Comparison of ENCODE assay signal across 21 mouse cellular contexts in genomic region chr7:65275761-65276160, GRCm38 (mm10).
DNase-seq lines count a peak whose midpoint lies in the region; ATAC-seq lines count a peak whose summit lies in the region.
"Had no signal": no experiment of that assay in that cellular context is flagged by ENCODE, and none has a peak within 500 bp of the region (broad histone marks: within the 10 kb centered on the region; RNA-seq: fewer than 3 reads in every experiment).

No protein-coding gene starts in this region.

- H3K27ac ChIP-seq in liver, embryonic 11.5 days (ENCODE audit: low read depth, low read length) = no peak overlapping the region
- no peak overlapping the region for H3K27ac ChIP-seq in midbrain, embryonic 11.5 days (ENCODE audit: low read depth, low read length)
- no peak overlapping the region for H3K27ac ChIP-seq in midbrain, embryonic 10.5 days (replicated peaks)
- H3K27ac ChIP-seq: embryonic facial prominence, embryonic 13.5 days; embryonic facial prominence, embryonic 15.5 days; forebrain, embryonic 10.5 days; forebrain, embryonic 12.5 days had no signal

- no peaks in the 10 kb centered on the region for H3K27me3 ChIP-seq in liver, embryonic 11.5 days (replicated peaks; ENCODE audit: control insufficient read depth, insufficient read depth, low read length)
- H3K27me3 ChIP-seq in midbrain, embryonic 11.5 days (ENCODE audit: control insufficient read depth, insufficient read depth, low read length) = no peaks in the 10 kb centered on the region
- no peaks in the 10 kb centered on the region for H3K27me3 ChIP-seq in midbrain, embryonic 10.5 days (ENCODE audit: low read depth, poor library complexity, severe bottlenecking)
- H3K27me3 ChIP-seq: embryonic facial prominence, embryonic 13.5 days; embryonic facial prominence, embryonic 15.5 days; forebrain, embryonic 12.5 days had no signal

- peak; percentile 8 for DNase-seq in liver, embryonic 11.5 days (ENCODE audit: low spot score)
- no peak for DNase-seq in liver
- DNase-seq in midbrain, embryonic 11.5 days (ENCODE audit: low spot score, missing footprints) = peak; percentile 78
- DNase-seq in midbrain, embryonic 10.5 days (ENCODE audit: low spot score) = no peak
- DNase-seq: adrenal gland, adult 2 months; adrenal gland, postnatal 10 days; adrenal gland, postnatal 25 days; cerebellum, adult 11 months; cerebellum, adult 18-20 months; cerebellum, adult 8-10 months; cerebellum, adult 9-11 months; cerebellum, postnatal 14 days; cerebellum, postnatal 36 days; embryo, embryonic 11 days had no signal

- no peaks in the 10 kb centered on the region for H3K36me3 ChIP-seq in liver, embryonic 11.5 days (ENCODE audit: control insufficient read depth, insufficient read depth, low read length)
- H3K36me3 ChIP-seq in midbrain, embryonic 11.5 days (ENCODE audit: control insufficient read depth, insufficient read depth, low read length) = no peaks in the 10 kb centered on the region
- no peaks in the 10 kb centered on the region for H3K36me3 ChIP-seq in midbrain, embryonic 10.5 days
- H3K36me3 ChIP-seq: embryonic facial prominence, embryonic 13.5 days; embryonic facial prominence, embryonic 15.5 days; forebrain, embryonic 10.5 days; forebrain, embryonic 12.5 days had no signal

- 79% methylated on average over 4 of the region's 4 CpGs for WGBS in liver, embryonic 11.5 days
- 90% methylated on average over 4 of the region's 4 CpGs for WGBS in midbrain, embryonic 11.5 days
- 95% methylated on average over 4 of the region's 4 CpGs for WGBS in midbrain, embryonic 10.5 days

- H3K9me3 ChIP-seq in liver, embryonic 11.5 days (ENCODE audit: control insufficient read depth, low read length) = no peaks in the 10 kb centered on the region
- no peaks in the 10 kb centered on the region for H3K9me3 ChIP-seq in midbrain, embryonic 11.5 days (ENCODE audit: control insufficient read depth, low read length)
- H3K9me3 ChIP-seq in midbrain, embryonic 10.5 days (replicated peaks) = no peaks in the 10 kb centered on the region
- H3K9me3 ChIP-seq: embryonic facial prominence, embryonic 13.5 days; embryonic facial prominence, embryonic 15.5 days; forebrain, embryonic 10.5 days; forebrain, embryonic 12.5 days had no signal

- no peak overlapping the region for H3K4me2 ChIP-seq in liver, embryonic 11.5 days
- no peak overlapping the region for H3K4me2 ChIP-seq in midbrain, embryonic 11.5 days
- H3K4me2 ChIP-seq: embryonic facial prominence, embryonic 13.5 days; embryonic facial prominence, embryonic 15.5 days; forebrain, embryonic 12.5 days had no signal

- H3K4me3 ChIP-seq in liver, embryonic 11.5 days (ENCODE audit: low read depth, low read length) = no peak overlapping the region
- H3K4me3 ChIP-seq in midbrain, embryonic 11.5 days (ENCODE audit: low read depth, low read length) = no peak overlapping the region
- no peak overlapping the region for H3K4me3 ChIP-seq in midbrain, embryonic 10.5 days
- H3K4me3 ChIP-seq: embryonic facial prominence, embryonic 13.5 days; embryonic facial prominence, embryonic 15.5 days; erythroblast, embryonic 14.5 days; forebrain, embryonic 10.5 days; forebrain, embryonic 12.5 days had no signal

- no peak overlapping the region for H3K9ac ChIP-seq in liver, embryonic 11.5 days (ENCODE audit: low read depth, low read length)
- H3K9ac ChIP-seq in midbrain, embryonic 11.5 days (ENCODE audit: low read length) = no peak overlapping the region
- H3K9ac ChIP-seq: embryonic facial prominence, embryonic 13.5 days; embryonic facial prominence, embryonic 15.5 days; forebrain, embryonic 12.5 days had no signal

- no peaks in the 10 kb centered on the region for H3K4me1 ChIP-seq in liver, embryonic 11.5 days (replicated peaks; ENCODE audit: control insufficient read depth, insufficient read depth, low read length)
- no peaks in the 10 kb centered on the region for H3K4me1 ChIP-seq in midbrain, embryonic 11.5 days (ENCODE audit: control insufficient read depth, insufficient read depth, low read length)
- H3K4me1 ChIP-seq in midbrain, embryonic 10.5 days = peaks cover 1% of the 10 kb centered on the region
- H3K4me1 ChIP-seq: embryonic facial prominence, embryonic 13.5 days; embryonic facial prominence, embryonic 15.5 days; forebrain, embryonic 12.5 days had no signal

- no peak for ATAC-seq in liver, embryonic 11.5 days (replicated peaks; ENCODE audit: low FRiP score)
- ATAC-seq in midbrain, embryonic 11.5 days (ENCODE audit: low FRiP score) = no peak
- ATAC-seq: forebrain, embryonic 14.5 days; forebrain, embryonic 16.5 days had no signal

Comparison
In these comparisons a context has a peak if more than half of its experiments do, and no peak if none do; other contexts are left out.
1. DNase-seq: peak in liver, embryonic 11.5 days (single experiment) and midbrain, embryonic 11.5 days (single experiment); none in liver (single experiment) and midbrain, embryonic 10.5 days (single experiment).